Mouse (Mus musculus): ENCODE data around the gene Golga7b. TPM values are rescaled to one million over a fixed set of nuclear protein-coding genes. Genes with fewer than 3 reads are reported as not detected.

The Golga7b gene
- polyA plus RNA-seq, 1 experiment, result 90.4 TPM

DNA sequence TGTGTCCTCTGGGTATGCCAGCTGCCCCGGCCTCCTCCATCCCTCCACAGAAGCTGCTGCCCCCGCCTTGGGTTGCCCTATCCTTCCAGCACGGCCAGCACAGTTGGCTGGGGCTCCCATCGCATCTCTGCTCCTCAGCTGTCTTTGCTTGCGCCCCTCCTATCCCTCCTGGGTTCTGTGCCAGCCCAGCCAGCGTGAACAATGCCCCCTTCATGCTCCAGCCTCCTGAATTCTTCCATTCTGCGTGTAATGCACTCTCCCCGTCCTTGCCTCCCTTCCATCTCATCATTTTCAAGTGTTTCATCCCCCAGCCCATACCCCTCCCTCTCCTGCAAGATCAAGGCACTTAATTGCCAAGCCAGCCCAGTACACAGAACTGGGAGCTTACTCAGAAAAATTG lies 69.6 kb downstream of the Golga7b start:
- DNase-seq, result peak in 1 of 2 experiments; percentile 42
- no peaks in the 10 kb centered on the region for H3K27me3 ChIP-seq (ENCODE audit: control insufficient read depth, insufficient read depth, low read length)
- TF ChIP-seq POLR2A (IDR thresholded peaks at IDR 0.05; ENCODE audit: borderline replicate concordance, insufficient read depth, low read length), result no peak
- TF ChIP-seq CTCF (IDR thresholded peaks at IDR 0.05; ENCODE audit: borderline replicate concordance, insufficient read depth, low read depth, low read length), result no peak
- no peak overlapping the region for H3K4me3 ChIP-seq (replicated peaks; ENCODE audit: insufficient read depth, low read depth, low read length)
- H3K27ac ChIP-seq (ENCODE audit: insufficient read depth, low read length), result no peak overlapping the region
- 47% methylated on average over 8 of the region's 8 CpGs for WGBS
- H3K4me1 ChIP-seq (ENCODE audit: control insufficient read depth, insufficient read depth, low read length), result peaks cover 12% of the 10 kb centered on the region

DNA sequence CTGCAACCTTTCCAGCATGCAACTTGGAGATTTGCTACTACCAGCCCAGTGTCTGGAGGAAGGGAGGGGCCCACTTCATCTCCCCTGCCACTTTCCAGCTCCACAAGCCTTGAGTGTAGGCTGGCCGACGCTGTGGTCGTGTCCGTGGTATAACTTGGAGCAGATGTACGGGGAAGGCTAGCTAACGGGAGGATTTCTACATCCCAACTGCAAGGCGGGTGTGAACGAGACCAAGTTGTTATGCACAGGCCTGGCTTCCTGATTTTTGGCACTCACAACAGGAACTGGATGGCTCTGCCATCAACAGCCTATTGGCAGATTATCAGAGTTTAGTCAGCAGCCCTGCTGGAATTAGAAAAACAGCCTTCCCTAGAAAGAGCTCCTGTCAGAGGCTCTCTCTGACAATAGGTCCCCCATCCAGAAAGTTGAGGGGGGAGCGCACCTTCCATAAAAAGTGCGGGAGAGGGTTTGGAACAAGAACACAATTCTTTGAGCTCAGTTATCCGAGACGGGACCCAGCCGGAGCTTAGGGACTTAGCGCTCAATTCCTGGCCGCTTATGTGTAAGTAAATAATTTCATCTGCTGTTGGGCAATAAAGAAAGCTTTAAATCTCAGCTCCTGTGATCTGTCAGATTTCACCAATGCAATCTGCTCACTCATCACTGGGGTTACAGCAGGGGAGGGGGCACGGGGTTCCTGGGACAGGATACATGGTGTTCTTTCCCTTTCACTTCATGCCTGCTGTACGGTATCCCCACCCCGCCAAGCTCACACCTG lies 70.5 kb downstream of the Golga7b start:
- 14% methylated on average over 18 of the region's 18 CpGs for WGBS
- peaks cover 15% of the 10 kb centered on the region for H3K4me1 ChIP-seq (ENCODE audit: control insufficient read depth, insufficient read depth, low read length)
- H3K27me3 ChIP-seq (ENCODE audit: control insufficient read depth, insufficient read depth, low read length), result no peaks in the 10 kb centered on the region
- no peak overlapping the region for H3K4me3 ChIP-seq (replicated peaks; ENCODE audit: insufficient read depth, low read depth, low read length)
- no peak overlapping the region for H3K27ac ChIP-seq (ENCODE audit: insufficient read depth, low read length)
- no peak for TF ChIP-seq POLR2A (IDR thresholded peaks at IDR 0.05; ENCODE audit: borderline replicate concordance, insufficient read depth, low read length)
- TF ChIP-seq CTCF (IDR thresholded peaks at IDR 0.05; ENCODE audit: borderline replicate concordance, insufficient read depth, low read depth, low read length), result no peak
- peak in 1 of 2 experiments; percentile 60 for DNase-seq

Other genes starting within 250 kb of the Golga7b start
- 0.32 and 0.54 TPM in 2 replicates for gene Ankrd2, start 211.6 kb upstream of the Golga7b start, polyA plus RNA-seq (2012; rRNA removed)
- gene Hoga1, start 202.0 kb upstream of the Golga7b start, polyA plus RNA-seq (2012; rRNA removed), result 2.2 and 2.4 TPM in 2 replicates
- 0.32 and 0.41 TPM in 2 replicates for gene 4933411K16Rik, start 195.3 kb upstream of the Golga7b start, polyA plus RNA-seq (2012; rRNA removed)
- gene Morn4, start 161.2 kb upstream of the Golga7b start, polyA plus RNA-seq (2012; rRNA removed), result 43.4 and 44.6 TPM in 2 replicates
- gene Pi4k2a, start 157.1 kb upstream of the Golga7b start, polyA plus RNA-seq (2012; rRNA removed), result 78.6 and 81.0 TPM in 2 replicates
- gene Avpi1, start 118.5 kb upstream of the Golga7b start, polyA plus RNA-seq (2012; rRNA removed), result 26.9 and 28.8 TPM in 2 replicates
- 11.7 and 12.8 TPM in 2 replicates for gene Marveld1, start 100.2 kb upstream of the Golga7b start, polyA plus RNA-seq (2012; rRNA removed)
- 104 and 107 TPM in 2 replicates for gene Zfyve27, start 83.6 kb upstream of the Golga7b start, polyA plus RNA-seq (2012; rRNA removed)
- 12.7 and 15.3 TPM in 2 replicates for gene Sfrp5, start 45.3 kb upstream of the Golga7b start, polyA plus RNA-seq (2012; rRNA removed)
- 22.8 and 30.2 TPM in 2 replicates for gene Crtac1, start 184.2 kb downstream of the Golga7b start, polyA plus RNA-seq (2012; rRNA removed)